Mouse (Mus musculus) spleen, adult 2 months (tissue): ENCODE results near the gene Galnt14.

ENCODE experiments used
- CTCF ChIP-seq: fragments of 200-500 bp; IDR thresholded peaks from 2 replicates; pipeline ENCODE4 v1.5.1; 2011; ENCODE audit warnings: mild to moderate bottlenecking, inconsistent platforms; ENCODE audit not compliant: insufficient read depth, insufficient read length, insufficient replicate concordance; ENCODE audit errors: extremely low read depth
- POLR2A ChIP-seq: fragments of 200-500 bp; IDR thresholded peaks from 2 replicates; pipeline ENCODE4 v1.6.1; 2011; ENCODE audit warnings: low read depth, low read length, inconsistent platforms

DNA sequence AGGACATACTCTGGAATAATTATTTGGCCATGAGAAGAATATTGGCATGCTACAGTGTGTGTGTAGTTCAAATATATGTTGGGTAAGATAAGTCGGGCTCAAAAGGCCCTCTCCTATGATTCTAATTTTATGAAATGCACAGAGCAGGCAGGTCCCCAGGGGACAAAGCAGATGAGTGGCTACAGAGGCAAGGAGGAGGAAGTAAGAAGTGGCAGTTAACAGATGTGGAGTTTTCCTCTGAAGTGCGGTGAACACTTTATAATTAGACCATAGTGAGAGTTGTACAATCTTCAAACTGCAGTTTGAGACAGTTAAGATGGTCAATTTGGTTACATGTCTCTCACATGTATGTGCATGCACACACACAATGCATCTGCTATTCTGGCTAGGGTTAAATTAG lies 178.4 kb downstream of the Galnt14 start:
- TF ChIP-seq CTCF (no peak), POLR2A (no peak)
